Mouse (Mus musculus) frontal cortex, postnatal 14 days (tissue): ENCODE data around the gene Trhr2.
"Not testable (repeated sequence)": the region's sequence is repeated elsewhere in the genome, so short reads cannot be mapped to it uniquely, and the experiment has no call there.

ENCODE experiments used
- DNase-seq, 2 experiments: peaks; one replicate each; pipeline ENCODE4 v3.0.0; 2022; ENCODE audit warnings: low spot score in 2 of 2

Gene Trhr2

GRCm38 (mm10) chr8:122332753-122333506 is 27.6 kb downstream of the Trhr2 start:
- DNase-seq, result peak; percentile 60 to 82

- no peak for DNase-seq
Measured at GRCm38 (mm10) chr8:122331134-122331523, 29.4 kb downstream of the Trhr2 start.

DNA sequence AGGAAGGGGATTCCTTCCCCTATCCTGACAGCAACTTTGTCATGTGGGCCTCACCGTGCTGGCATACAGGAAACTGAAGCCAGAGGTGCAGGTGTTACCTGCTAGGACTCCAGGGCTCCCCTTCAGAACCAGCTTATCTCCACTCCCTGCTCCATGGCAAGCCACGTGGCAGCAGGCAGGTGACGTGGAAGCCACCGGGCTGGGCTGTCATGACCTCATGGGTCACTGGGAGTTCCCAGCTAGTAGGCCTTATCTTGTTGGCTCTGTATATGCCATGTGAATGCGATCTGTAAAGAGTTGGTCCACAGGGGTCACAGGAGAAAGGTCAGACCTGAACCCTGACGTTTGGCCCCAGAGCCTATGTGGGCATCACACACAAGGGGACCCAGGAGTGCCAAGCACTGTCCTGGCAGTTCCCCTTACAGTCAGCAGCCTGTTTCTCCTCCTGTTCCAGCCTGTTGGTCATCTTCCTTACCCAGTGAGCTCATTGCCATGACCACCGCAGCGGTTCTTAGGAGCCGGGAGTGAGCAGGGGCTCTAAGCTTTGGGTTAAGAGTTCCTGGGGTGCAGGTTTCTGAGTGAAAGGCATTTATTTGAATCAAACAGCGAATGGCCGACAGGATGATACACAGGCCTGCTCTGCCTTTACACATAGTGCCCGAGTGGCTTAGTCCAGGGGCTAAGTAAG is 30.0 kb downstream of the Trhr2 start:
- DNase-seq, result no peak

DNA sequence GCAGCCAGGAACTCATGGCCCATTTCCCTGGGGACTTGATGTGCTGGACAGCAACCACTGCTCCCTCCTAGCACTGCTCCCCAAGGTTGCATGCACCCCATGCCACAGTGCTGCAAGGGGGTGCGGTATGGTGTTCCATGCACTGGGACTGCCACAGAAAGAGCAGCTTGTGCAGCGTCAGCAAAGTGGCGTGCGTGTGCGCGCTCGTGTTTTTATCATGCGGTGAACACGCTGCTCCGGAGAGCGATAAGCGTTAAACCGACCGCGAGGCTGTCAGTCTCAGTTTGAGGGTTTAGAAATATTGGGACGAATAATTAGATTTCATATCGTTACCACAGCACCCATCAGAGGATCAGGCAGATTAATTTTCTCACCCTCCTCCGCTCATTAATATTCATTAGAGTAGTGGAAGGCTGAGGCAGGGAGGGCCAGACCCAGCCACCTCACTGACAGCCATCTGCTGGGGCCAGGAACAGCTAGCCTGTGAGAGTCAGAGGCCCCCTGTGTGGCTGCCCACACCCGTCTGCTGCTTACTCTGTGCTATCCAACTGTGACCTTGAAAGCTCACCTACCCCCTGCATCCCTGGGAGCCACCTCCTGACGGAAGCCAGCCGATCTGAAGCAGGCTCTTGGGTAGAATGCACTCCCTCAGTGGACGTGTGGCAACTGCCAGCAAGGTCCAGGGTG is 30.9 kb downstream of the Trhr2 start:
- DNase-seq, result no peak

DNA sequence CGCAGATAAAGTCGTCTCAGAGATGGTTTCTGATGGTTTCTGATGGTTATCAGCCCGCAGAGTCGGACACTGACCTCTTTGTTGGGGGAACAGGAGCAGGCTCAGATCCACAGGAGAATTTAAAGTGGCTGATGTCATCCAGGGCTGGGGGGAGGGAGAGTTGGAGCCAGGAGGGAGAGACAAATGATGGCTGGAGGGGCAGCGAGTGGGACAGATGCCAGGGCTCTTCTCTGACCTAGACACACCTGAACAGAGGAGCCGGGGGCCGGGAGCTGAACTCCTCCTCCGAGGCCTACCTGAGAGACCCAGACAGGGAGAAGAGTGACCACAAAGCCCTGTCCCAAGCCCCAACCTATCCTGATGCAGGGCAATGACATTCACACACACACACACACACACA is 31.5 kb downstream of the Trhr2 start:
- DNase-seq, result no peak

GRCm38 (mm10) chr8:122326114-122326542 is 34.4 kb downstream of the Trhr2 start:
- no peak for DNase-seq

- no peak for DNase-seq
Measured at GRCm38 (mm10) chr8:122325196-122325595, 35.4 kb downstream of the Trhr2 start.

DNA sequence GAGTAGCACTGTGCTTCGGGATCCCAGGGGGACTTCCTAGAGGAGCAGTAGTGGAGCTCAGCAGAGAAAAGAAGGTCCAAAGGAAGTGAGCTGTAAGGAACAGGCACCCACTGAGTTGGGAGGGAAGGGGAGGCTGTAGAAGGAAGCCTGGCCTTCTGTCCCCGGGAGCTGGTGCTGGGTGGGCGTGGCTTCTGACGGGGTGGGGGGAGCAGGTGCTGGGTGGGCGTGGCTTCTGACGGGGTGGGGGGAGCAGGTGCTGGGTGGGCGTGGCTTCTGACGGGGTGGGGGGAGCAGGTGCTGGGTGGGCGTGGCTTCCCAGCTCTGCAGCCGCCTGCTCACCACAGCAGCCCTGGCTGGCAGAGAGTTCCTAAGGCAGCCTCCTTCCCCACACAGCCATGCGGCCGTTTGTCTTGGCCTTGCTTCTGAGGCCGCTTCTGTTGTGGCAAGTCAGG is 36.6 kb downstream of the Trhr2 start:
- DNase-seq, result not testable (repeated sequence)

- no peak for DNase-seq
Measured at GRCm38 (mm10) chr8:122322792-122323191, 37.8 kb downstream of the Trhr2 start.

DNA sequence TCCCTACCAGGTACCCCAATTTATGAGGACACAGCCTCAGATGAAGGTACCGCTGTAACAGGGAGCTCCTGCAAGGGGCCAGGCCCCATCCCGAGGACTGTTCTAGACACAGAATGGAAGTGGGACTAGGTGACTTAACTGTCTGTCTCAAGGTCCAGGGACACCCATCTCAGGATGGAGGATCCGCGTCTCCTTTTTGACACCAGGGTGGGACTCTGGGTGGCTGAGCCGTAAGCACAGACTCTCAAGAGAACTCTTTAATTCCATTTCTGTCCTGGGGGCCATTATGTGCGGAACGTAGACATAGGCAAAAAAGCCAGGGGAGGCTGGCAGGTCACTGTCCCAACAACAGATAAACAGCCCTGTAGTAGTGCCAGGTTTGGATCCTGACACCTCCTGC is 38.4 kb downstream of the Trhr2 start:
- DNase-seq, result no peak

- no peak for DNase-seq
Measured at GRCm38 (mm10) chr8:122321455-122321921, 39.1 kb downstream of the Trhr2 start.

DNA sequence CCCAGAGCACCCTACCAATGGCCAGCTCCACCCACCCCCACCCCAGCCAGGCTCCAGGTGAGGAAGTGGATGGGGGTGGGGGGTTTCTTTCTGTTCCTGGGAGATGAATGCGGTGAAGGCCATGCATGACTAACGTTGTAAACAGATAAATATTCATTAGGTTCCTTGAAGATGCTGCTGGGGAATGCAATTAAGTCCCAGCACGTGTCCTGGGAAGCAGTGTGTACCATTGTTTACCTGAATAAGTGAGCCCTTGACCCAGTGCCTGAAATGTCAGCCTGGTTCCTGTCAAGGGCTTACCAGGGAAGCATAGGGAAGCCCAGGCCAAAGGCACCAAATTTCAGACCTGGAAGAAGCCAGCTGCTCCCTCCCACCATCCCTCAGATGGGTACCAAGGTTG is 40.0 kb downstream of the Trhr2 start:
- DNase-seq, result no peak

- DNase-seq, result no peak
Measured at GRCm38 (mm10) chr8:122319708-122320075, 40.9 kb downstream of the Trhr2 start.

- no peak for DNase-seq
Measured at GRCm38 (mm10) chr8:122319045-122319707, 41.4 kb downstream of the Trhr2 start.

DNA sequence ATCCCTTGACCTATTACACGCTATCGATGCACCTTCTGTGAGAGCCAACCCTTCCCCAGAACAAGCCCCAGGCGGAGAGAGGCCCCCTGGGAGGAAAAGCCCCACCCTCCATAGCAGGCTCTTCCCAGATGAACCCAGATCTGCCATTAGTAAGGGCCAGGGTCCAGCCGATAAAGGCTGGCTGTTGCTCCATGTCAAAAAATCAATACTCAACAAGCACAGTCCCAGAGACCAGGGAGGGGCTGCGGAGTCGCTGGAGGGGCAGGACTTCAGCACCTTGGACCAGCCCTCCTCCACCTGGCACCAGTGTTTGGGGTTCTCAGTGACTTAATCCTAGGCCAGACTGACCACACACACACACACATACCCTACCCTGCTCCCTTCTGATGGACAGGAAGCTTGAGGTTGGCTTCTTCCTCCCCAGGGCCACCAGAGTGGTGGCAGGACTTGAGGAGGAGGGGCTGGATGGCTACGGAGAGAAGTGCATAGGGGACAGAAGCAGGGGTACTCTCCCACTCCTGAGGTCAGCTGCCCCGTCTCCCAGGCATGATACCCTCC is 42.5 kb downstream of the Trhr2 start:
- DNase-seq, result no peak

DNA sequence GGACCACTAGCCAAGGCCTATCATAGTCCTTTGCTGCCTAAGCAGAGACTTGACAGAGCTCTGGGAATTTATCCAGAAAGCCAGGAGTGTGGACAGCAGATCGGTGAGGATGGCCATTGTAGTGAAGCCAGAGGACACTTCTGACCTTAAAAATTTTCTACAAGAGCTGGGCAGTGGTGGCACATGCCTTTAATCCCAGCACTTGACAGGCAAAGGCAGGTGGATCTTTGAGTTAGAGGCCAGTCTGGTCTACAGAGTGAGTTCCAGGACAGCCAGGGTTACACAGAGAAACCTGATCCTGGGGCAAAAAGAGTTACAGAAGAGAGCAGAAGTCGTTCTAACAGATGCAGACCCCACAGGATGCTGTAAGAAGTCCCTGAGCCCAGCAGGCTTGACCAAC is 44.1 kb downstream of the Trhr2 start:
- DNase-seq, result no peak

DNA sequence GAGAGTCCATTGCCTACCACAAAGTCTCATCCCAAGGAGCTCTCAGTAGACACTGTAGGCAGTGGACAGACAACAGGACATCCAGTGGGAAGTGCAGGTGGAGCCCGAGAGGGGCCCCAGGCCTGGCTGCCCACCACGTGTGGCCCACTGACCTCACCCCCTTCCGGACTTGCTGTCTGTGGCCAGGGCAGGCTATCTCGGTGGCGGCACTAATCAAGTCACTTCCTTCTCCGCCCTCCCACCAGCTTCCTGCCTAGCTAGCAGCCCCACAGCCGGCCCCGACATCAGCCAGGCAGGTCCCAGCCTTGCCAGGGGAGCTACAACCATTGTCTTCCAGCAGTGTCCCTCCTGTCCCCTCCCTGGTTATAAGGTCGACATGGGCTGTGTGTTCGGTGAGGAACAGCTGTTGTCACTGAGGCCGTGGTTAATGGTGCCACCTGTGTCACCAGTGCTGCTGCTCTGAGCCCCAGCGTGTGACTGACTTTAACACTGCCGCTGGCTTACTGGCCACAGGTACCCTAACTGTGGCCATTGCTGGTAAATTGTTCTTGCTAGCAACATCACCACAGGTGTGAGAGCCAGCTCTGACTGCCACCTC is 45.5 kb downstream of the Trhr2 start:
- no peak for DNase-seq

GRCm38 (mm10) chr8:122313310-122313709 is 47.2 kb downstream of the Trhr2 start:
- DNase-seq, result no peak

GRCm38 (mm10) chr8:122312553-122312952 is 48.0 kb downstream of the Trhr2 start:
- no peak for DNase-seq

DNA sequence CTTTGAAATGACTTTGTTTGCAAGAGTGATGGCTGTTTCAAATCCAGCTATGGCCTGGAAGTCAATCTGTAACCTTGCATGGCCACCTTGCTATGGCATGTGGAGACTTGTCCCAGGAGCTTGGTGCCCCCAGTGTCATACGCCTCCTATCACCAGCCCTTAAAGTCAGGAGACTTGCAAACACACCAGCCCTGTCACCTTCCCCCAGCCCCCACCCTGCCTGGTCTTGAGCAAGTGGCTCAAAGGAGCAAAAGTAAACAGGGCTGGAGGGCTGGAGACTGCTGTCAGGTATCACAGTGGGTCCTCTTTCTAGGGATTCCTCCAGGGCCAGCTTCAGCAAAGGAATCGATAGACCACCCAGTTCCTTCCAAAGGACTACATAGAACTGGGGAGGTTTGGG is 49.4 kb downstream of the Trhr2 start:
- DNase-seq, result no peak

GRCm38 (mm10) chr8:122309272-122309671 is 51.3 kb downstream of the Trhr2 start:
- no peak for DNase-seq
